Mouse (Mus musculus) heart, embryonic 11.5 days (tissue): ENCODE measurements around the gene Zcchc4. TPM values are rescaled to one million over a fixed set of nuclear protein-coding genes. Genes with fewer than 3 reads are reported as not detected.

ENCODE experiments used
- ATAC-seq: fragments of 200-750 bp; cut with Nextera tagmentation; replicated peaks from 2 replicates; pipeline ENCODE4 v1.8.0; 2017; ENCODE audit warnings: moderate library complexity; ENCODE audit not compliant: insufficient number of reproducible peaks, low FRiP score, low TSS enrichment
- H3K27ac ChIP-seq: fragments of 300-500 bp; sonication (generic); 2 replicates; pipeline ENCODE4 v1.5.1; 2014; ENCODE audit warnings: mild to moderate bottlenecking, low read depth, low read length
- H3K27me3 ChIP-seq: fragments of 300-500 bp; sonication (generic); 2 replicates; pipeline ENCODE4 v1.6.1; 2014; ENCODE audit warnings: mild to moderate bottlenecking, low read length, mixed read lengths; ENCODE audit not compliant: control insufficient read depth, insufficient read depth
- H3K36me3 ChIP-seq: fragments of 300-500 bp; sonication (generic); 2 replicates; pipeline ENCODE4 v1.6.1; 2014; ENCODE audit warnings: mild to moderate bottlenecking, low read length, moderate library complexity, mixed read lengths; ENCODE audit not compliant: control insufficient read depth, insufficient read depth
- H3K4me1 ChIP-seq: fragments of 300-500 bp; sonication (generic); 2 replicates; pipeline ENCODE4 v1.6.1; 2014; ENCODE audit warnings: low read length; ENCODE audit not compliant: control insufficient read depth, insufficient read depth
- H3K4me2 ChIP-seq: fragments of 300-500 bp; sonication (generic); 2 replicates; pipeline ENCODE4 v1.6.1; 2014; ENCODE audit warnings: mild to moderate bottlenecking, moderate library complexity
- H3K4me3 ChIP-seq: fragments of 300-500 bp; sonication (generic); 2 replicates; pipeline ENCODE4 v1.5.1; 2014; ENCODE audit warnings: low read depth, low read length
- H3K9ac ChIP-seq: fragments of 300-500 bp; sonication (generic); 2 replicates; pipeline ENCODE4 v1.6.1; 2014; ENCODE audit warnings: mild to moderate bottlenecking, low read depth, low read length, moderate library complexity
- H3K9me3 ChIP-seq: fragments of 300-500 bp; sonication (generic); replicated peaks from 2 replicates; pipeline ENCODE4 v1.6.1; 2016; ENCODE audit warnings: low read length; ENCODE audit not compliant: control insufficient read depth
- WGBS: fragments of 180-500 bp; shearing (Covaris S2); extraction: QIAGEN DNeasy Blood & Tissue Kit; methylation state at CpG from one replicate; pipeline ENCODE4 v1.1.7; 2014; ENCODE audit not compliant: insufficient replicate concordance; 5-methylcytosine and 5-hydroxymethylcytosine counted together
- polyA plus RNA-seq: library from polyadenylated mRNA; unstranded; fragments of >200 nt; fragmentation: Nextera tagmentation; extraction: Ambion mirVana; gene quantifications from 2 replicates; pipeline ENCODE4 v1.2.1, GENCODE M21; 2014

Gene Zcchc4
- polyA plus RNA-seq, 1 experiment from 2014 or later, result 10.9 TPM

GRCm38 (mm10) chr5:52806349-52806748 is 31.1 kb downstream of the Zcchc4 start:
- H3K36me3 ChIP-seq, result peaks cover 6% of the 10 kb centered on the region; the same call in 1 of the 2 replicates

GRCm38 (mm10) chr5:52807030-52807429 is 31.8 kb downstream of the Zcchc4 start:
- no peak overlapping the region for H3K4me2 ChIP-seq
- no peak overlapping the region for H3K27ac ChIP-seq
- ATAC-seq, result no peak
- no peak overlapping the region for H3K9ac ChIP-seq
- H3K4me1 ChIP-seq, result peaks cover 2% of the 10 kb centered on the region; the same call in 1 of the 2 replicates
- no peaks in the 10 kb centered on the region for H3K9me3 ChIP-seq
- H3K27me3 ChIP-seq, result no peaks in the 10 kb centered on the region
- H3K4me3 ChIP-seq, result no peak overlapping the region
- WGBS, result 75% methylated on average over 7 of the region's 7 CpGs
- peaks cover 6% of the 10 kb centered on the region; the same call in 1 of the 2 replicates for H3K36me3 ChIP-seq

More at GRCm38 (mm10) chr5:52806349-52806748, 31.1 kb downstream of the Zcchc4 start:
- peaks cover 2% of the 10 kb centered on the region; the same call in 1 of the 2 replicates for H3K4me1 ChIP-seq
- H3K27ac ChIP-seq, result no peak overlapping the region
- no peaks in the 10 kb centered on the region for H3K9me3 ChIP-seq
- WGBS, result 62% methylated on average over 8 of the region's 8 CpGs
- no peak overlapping the region for H3K4me3 ChIP-seq
- no peak overlapping the region for H3K9ac ChIP-seq
- ATAC-seq, result no peak
- H3K27me3 ChIP-seq, result no peaks in the 10 kb centered on the region
- no peak overlapping the region for H3K4me2 ChIP-seq

GRCm38 (mm10) chr5:52810446-52810845 is 35.2 kb downstream of the Zcchc4 start:
- Histone ChIP-seq H3K4me1 (peaks cover 2% of the 10 kb centered on the region; the same call in 1 of the 2 replicates), H3K9me3 (no peaks in the 10 kb centered on the region), H3K27me3 (no peaks in the 10 kb centered on the region), H3K36me3 (no peaks in the 10 kb centered on the region; the same call in 1 of the 2 replicates), H3K27ac (no peak overlapping the region), H3K9ac (no peak overlapping the region), H3K4me3 (no peak overlapping the region), H3K4me2 (no peak overlapping the region)
- ATAC-seq, result no peak
- 94% methylated on average over 6 of the region's 6 CpGs for WGBS

GRCm38 (mm10) chr5:52811056-52811455 is 35.8 kb downstream of the Zcchc4 start:
- Histone ChIP-seq H3K36me3 (no peaks in the 10 kb centered on the region; the same call in 1 of the 2 replicates), H3K4me1 (peaks cover 2% of the 10 kb centered on the region; the same call in 1 of the 2 replicates), H3K4me2 (no peak overlapping the region), H3K9ac (no peak overlapping the region), H3K27ac (no peak overlapping the region), H3K4me3 (no peak overlapping the region), H3K9me3 (no peaks in the 10 kb centered on the region), H3K27me3 (no peaks in the 10 kb centered on the region)
- no peak for ATAC-seq
- WGBS, result 86% methylated on average over 14 of the region's 14 CpGs

GRCm38 (mm10) chr5:52812456-52812855 is 37.2 kb downstream of the Zcchc4 start:
- no peak for ATAC-seq

GRCm38 (mm10) chr5:52813312-52813711 is 38.1 kb downstream of the Zcchc4 start:
- H3K4me2 ChIP-seq, result no peak overlapping the region
- H3K4me3 ChIP-seq, result no peak overlapping the region
- ATAC-seq, result no peak
- no peaks in the 10 kb centered on the region; the same call in 1 of the 2 replicates for H3K36me3 ChIP-seq
- no peaks in the 10 kb centered on the region for H3K27me3 ChIP-seq
- no peaks in the 10 kb centered on the region for H3K4me1 ChIP-seq
- H3K9me3 ChIP-seq, result no peaks in the 10 kb centered on the region
- no peak overlapping the region for H3K27ac ChIP-seq
- 88% methylated on average over 7 of the region's 7 CpGs for WGBS
- H3K9ac ChIP-seq, result no peak overlapping the region

More at GRCm38 (mm10) chr5:52812456-52812855, 37.2 kb downstream of the Zcchc4 start:
- Histone ChIP-seq H3K27ac (no peak overlapping the region), H3K9ac (no peak overlapping the region), H3K36me3 (no peaks in the 10 kb centered on the region; the same call in 1 of the 2 replicates), H3K4me1 (no peaks in the 10 kb centered on the region), H3K4me3 (no peak overlapping the region), H3K4me2 (no peak overlapping the region), H3K27me3 (no peaks in the 10 kb centered on the region), H3K9me3 (no peaks in the 10 kb centered on the region)
- WGBS, result 90% methylated on average over 10 of the region's 10 CpGs

GRCm38 (mm10) chr5:52818676-52819075 is 43.5 kb downstream of the Zcchc4 start:
- no peaks in the 10 kb centered on the region for H3K4me1 ChIP-seq
- no peaks in the 10 kb centered on the region; the same call in 1 of the 2 replicates for H3K36me3 ChIP-seq
- no peak overlapping the region for H3K4me2 ChIP-seq
- H3K27ac ChIP-seq, result no peak overlapping the region
- no peaks in the 10 kb centered on the region for H3K27me3 ChIP-seq
- WGBS, result 85% methylated on average over 7 of the region's 7 CpGs
- no peak for ATAC-seq
- H3K9me3 ChIP-seq, result no peaks in the 10 kb centered on the region
- H3K4me3 ChIP-seq, result no peak overlapping the region
- no peak overlapping the region for H3K9ac ChIP-seq

- Histone ChIP-seq H3K36me3 (no peaks in the 10 kb centered on the region), H3K27ac (no peak overlapping the region), H3K9me3 (no peaks in the 10 kb centered on the region), H3K27me3 (no peaks in the 10 kb centered on the region), H3K4me3 (no peak overlapping the region), H3K4me1 (no peaks in the 10 kb centered on the region), H3K4me2 (no peak overlapping the region), H3K9ac (no peak overlapping the region)
- whole genome bisulfite sequencing, result 52% methylated on average over 3 of the region's 3 CpGs
- no peak for ATAC-seq
Observed at GRCm38 (mm10) chr5:52821691-52822090, 46.5 kb downstream of the Zcchc4 start.

GRCm38 (mm10) chr5:52827923-52828322 is 52.7 kb downstream of the Zcchc4 start:
- WGBS, result 82% methylated on average over 4 of the region's 4 CpGs
- no peak for ATAC-seq

More at GRCm38 (mm10) chr5:52827923-52828322, 52.7 kb downstream of the Zcchc4 start:
- H3K4me1 ChIP-seq, result no peaks in the 10 kb centered on the region
- H3K4me3 ChIP-seq, result no peak overlapping the region
- no peaks in the 10 kb centered on the region for H3K27me3 ChIP-seq
- no peaks in the 10 kb centered on the region for H3K36me3 ChIP-seq
- H3K27ac ChIP-seq, result no peak overlapping the region
- no peak overlapping the region for H3K4me2 ChIP-seq
- H3K9me3 ChIP-seq, result no peaks in the 10 kb centered on the region
- H3K9ac ChIP-seq, result no peak overlapping the region
